In genomic region chr10:5288262-5288661, GRCm38 (mm10) we compare ENCODE assay signal across 11 mouse cellular contexts.
DNase-seq lines count a peak whose midpoint lies in the region; ATAC-seq and TF ChIP-seq lines count a peak whose summit lies in the region.
"Had no signal": no experiment of that assay in that cellular context is flagged by ENCODE, and none has a peak within 500 bp of the region (broad histone marks: within the 10 kb centered on the region; RNA-seq: fewer than 3 reads in every experiment).

No protein-coding gene starts in this region.

- H3K27ac ChIP-seq in forebrain, postnatal 0 days (ENCODE audit: low read depth, low read length), result no peak overlapping the region
- H3K27ac ChIP-seq in forebrain, embryonic 15.5 days (replicated peaks), result no peak overlapping the region
- peak overlapping the region; percentile 36; the same call in 1 of the 2 replicates for H3K27ac ChIP-seq in heart, embryonic 11.5 days (ENCODE audit: low read depth, low read length)
- H3K27ac ChIP-seq in lung, embryonic 14.5 days (ENCODE audit: low read depth), result peak overlapping the region; percentile 97

- 58% methylated on average over 6 of the region's 6 CpGs for WGBS in forebrain, postnatal 0 days
- WGBS in forebrain, embryonic 15.5 days, result 69% methylated on average over 6 of the region's 6 CpGs
- WGBS in heart, embryonic 11.5 days (ENCODE audit: insufficient replicate concordance), result 48% methylated on average over 6 of the region's 6 CpGs
- WGBS in lung, embryonic 14.5 days, result 21% methylated on average over 6 of the region's 6 CpGs

- no peak overlapping the region for H3K4me3 ChIP-seq in forebrain, postnatal 0 days (ENCODE audit: low read depth, low read length)
- no peak overlapping the region for H3K4me3 ChIP-seq in forebrain, embryonic 15.5 days
- peak overlapping the region; percentile 30 for H3K4me3 ChIP-seq in heart, embryonic 11.5 days (ENCODE audit: low read depth, low read length)
- peak overlapping the region; percentile 34 for H3K4me3 ChIP-seq in lung, embryonic 14.5 days (ENCODE audit: low read depth, low read length)

- no peak overlapping the region for H3K9ac ChIP-seq in forebrain, postnatal 0 days
- H3K9ac ChIP-seq in forebrain, embryonic 15.5 days (replicated peaks), result no peak overlapping the region
- H3K9ac ChIP-seq in heart, embryonic 11.5 days (ENCODE audit: low read depth, low read length), result peak overlapping the region; percentile 34; the same call in 1 of the 2 replicates
- H3K9ac ChIP-seq in lung, embryonic 14.5 days, result peak overlapping the region; percentile 55; the same call in 1 of the 2 replicates

- H3K4me1 ChIP-seq in forebrain, postnatal 0 days (ENCODE audit: insufficient read depth), result no peaks in the 10 kb centered on the region
- no peaks in the 10 kb centered on the region for H3K4me1 ChIP-seq in forebrain, embryonic 15.5 days
- peaks cover 5% of the 10 kb centered on the region; the same call in 1 of the 2 replicates for H3K4me1 ChIP-seq in heart, embryonic 11.5 days (ENCODE audit: control insufficient read depth, insufficient read depth, low read length)
- 0 out of 2 replicates have a peak, but pooled peaks cover 4% of the 10 kb centered on the region for H3K4me1 ChIP-seq in lung, embryonic 14.5 days (ENCODE audit: insufficient read depth)

- H3K9me3 ChIP-seq in forebrain, postnatal 0 days (ENCODE audit: low read length), result no peaks in the 10 kb centered on the region
- H3K9me3 ChIP-seq in forebrain, embryonic 15.5 days, result no peaks in the 10 kb centered on the region
- H3K9me3 ChIP-seq in heart, embryonic 11.5 days (replicated peaks; ENCODE audit: control insufficient read depth, low read length), result no peaks in the 10 kb centered on the region
- H3K9me3 ChIP-seq in lung, embryonic 14.5 days (ENCODE audit: low read depth, low read length), result no peaks in the 10 kb centered on the region; the same call in 1 of the 2 replicates

- H3K36me3 ChIP-seq in forebrain, postnatal 0 days (ENCODE audit: insufficient read depth), result peaks cover 3% of the 10 kb centered on the region; the same call in 1 of the 2 replicates
- H3K36me3 ChIP-seq in forebrain, embryonic 15.5 days, result no peaks in the 10 kb centered on the region
- no peaks in the 10 kb centered on the region for H3K36me3 ChIP-seq in heart, embryonic 11.5 days (ENCODE audit: control insufficient read depth, insufficient read depth, low read length)
- no peaks in the 10 kb centered on the region for H3K36me3 ChIP-seq in lung, embryonic 14.5 days (ENCODE audit: insufficient read depth)

- no peak for DNase-seq in forebrain, postnatal 0 days
- DNase-seq in 3T3-L1 (ENCODE audit: low read depth, low spot score), result peak; percentile 61
- peak; percentile 85 for DNase-seq in lung, embryonic 14.5 days
- DNase-seq in left cerebral cortex, adult 18-20 months (ENCODE audit: low spot score in 2 of 2), result no peak
- DNase-seq in cerebellum, postnatal 14 days, result no peak
- DNase-seq: B cell, adult 2 months; cerebellum, adult 18-20 months; spleen, adult 18-20 months had no signal

- H3K4me2 ChIP-seq in forebrain, postnatal 0 days (ENCODE audit: low read depth), result no peak overlapping the region
- H3K4me2 ChIP-seq in forebrain, embryonic 15.5 days (replicated peaks), result no peak overlapping the region
- peak overlapping the region; percentile 64 for H3K4me2 ChIP-seq in heart, embryonic 11.5 days
- peak overlapping the region; percentile 60 for H3K4me2 ChIP-seq in lung, embryonic 14.5 days

- no peak for TF ChIP-seq CTCF in forebrain, postnatal 0 days (IDR thresholded peaks at IDR 0.05; ENCODE audit: low read depth)
- no peak for TF ChIP-seq CTCF in lung, embryonic 14.5 days (IDR thresholded peaks at IDR 0.05; ENCODE audit: low read depth)

- peak; percentile 40; the same call in 1 of the 2 replicates for ATAC-seq in forebrain, postnatal 0 days
- no peak for ATAC-seq in forebrain, embryonic 15.5 days (replicated peaks)
- ATAC-seq in heart, embryonic 11.5 days (replicated peaks; ENCODE audit: insufficient number of reproducible peaks, low FRiP score, low TSS enrichment), result no peak
- ATAC-seq in lung, embryonic 14.5 days (ENCODE audit: insufficient read depth), result peak; percentile 66
- no peak for ATAC-seq in erythroblast, adult 5-6 weeks (replicated peaks; ENCODE audit: low FRiP score, poor library complexity, severe bottlenecking)

- no peaks in the 10 kb centered on the region for H3K27me3 ChIP-seq in forebrain, postnatal 0 days (ENCODE audit: insufficient read depth, low read length)
- H3K27me3 ChIP-seq in forebrain, embryonic 15.5 days, result no peaks in the 10 kb centered on the region
- no peaks in the 10 kb centered on the region for H3K27me3 ChIP-seq in heart, embryonic 11.5 days (ENCODE audit: control insufficient read depth, insufficient read depth, low read length)
- no peaks in the 10 kb centered on the region for H3K27me3 ChIP-seq in lung, embryonic 14.5 days (ENCODE audit: insufficient read depth, low read length)

Comparison
In these comparisons a context has a peak if more than half of its experiments do, and no peak if none do; other contexts are left out.
1. ATAC-seq: peak in forebrain, postnatal 0 days (single experiment) and lung, embryonic 14.5 days (single experiment); none in forebrain, embryonic 15.5 days (single experiment), heart, embryonic 11.5 days (single experiment) and erythroblast, adult 5-6 weeks (single experiment).
2. DNase-seq: peak in 3T3-L1 (single experiment) and lung, embryonic 14.5 days (single experiment); none in forebrain, postnatal 0 days (single experiment), left cerebral cortex, adult 18-20 months (0 of 2) and cerebellum, postnatal 14 days (0 of 2).
3. H3K27ac ChIP-seq: peak in heart, embryonic 11.5 days (single experiment) and lung, embryonic 14.5 days (single experiment); none in forebrain, postnatal 0 days (single experiment) and forebrain, embryonic 15.5 days (single experiment).
4. H3K4me2 ChIP-seq: peak in heart, embryonic 11.5 days (single experiment) and lung, embryonic 14.5 days (single experiment); none in forebrain, postnatal 0 days (single experiment) and forebrain, embryonic 15.5 days (single experiment).
5. H3K4me3 ChIP-seq: peak in heart, embryonic 11.5 days (single experiment) and lung, embryonic 14.5 days (single experiment); none in forebrain, postnatal 0 days (single experiment) and forebrain, embryonic 15.5 days (single experiment).
6. H3K9ac ChIP-seq: peak in heart, embryonic 11.5 days (single experiment) and lung, embryonic 14.5 days (single experiment); none in forebrain, postnatal 0 days (single experiment) and forebrain, embryonic 15.5 days (single experiment).